Mouse (Mus musculus): Measurements from ENCODE around the gene Zcchc3. TPM values are rescaled to one million over a fixed set of nuclear protein-coding genes. Genes with fewer than 3 reads are reported as not detected.

Gene Zcchc3
- polyA plus RNA-seq, 1 experiment from 2014 or later, result 14.8 TPM

- H3K36me3 ChIP-seq (ENCODE audit: control insufficient read depth, insufficient read depth, low read length), result no peaks in the 10 kb centered on the region
- 85% methylated on average over 8 of the region's 8 CpGs for WGBS
- DNase-seq (ENCODE audit: low spot score) (no peak), ATAC-seq (ENCODE audit: low FRiP score, low TSS enrichment) (no peak)
- no peak overlapping the region for H3K4me2 ChIP-seq (replicated peaks; ENCODE audit: low read depth)
- H3K9me3 ChIP-seq (ENCODE audit: control insufficient read depth, low read length), result no peaks in the 10 kb centered on the region
- no peaks in the 10 kb centered on the region for H3K4me1 ChIP-seq (replicated peaks; ENCODE audit: control insufficient read depth, insufficient read depth)
- no peaks in the 10 kb centered on the region for H3K27me3 ChIP-seq (ENCODE audit: control insufficient read depth, insufficient read depth, low read length)
- H3K4me3 ChIP-seq (ENCODE audit: low read depth, low read length), result no peak overlapping the region
- TF ChIP-seq EP300 (optimal IDR thresholded peaks at IDR 0.05) (no peak), CTCF (IDR thresholded peaks at IDR 0.05; ENCODE audit: low read depth) (no peak)
- H3K27ac ChIP-seq (replicated peaks), result no peak overlapping the region
- no peak overlapping the region for H3K9ac ChIP-seq (ENCODE audit: low read length)
Measured at GRCm38 (mm10) chr2:152443281-152443680, 28.5 kb upstream of the Zcchc3 start.

GRCm38 (mm10) chr2:152442322-152442721 is 27.5 kb upstream of the Zcchc3 start:
- H3K27ac ChIP-seq (replicated peaks), result no peak overlapping the region
- no peak for ATAC-seq (ENCODE audit: low FRiP score, low TSS enrichment)
- no peaks in the 10 kb centered on the region for H3K9me3 ChIP-seq (ENCODE audit: control insufficient read depth, low read length)
- TF ChIP-seq EP300 (optimal IDR thresholded peaks at IDR 0.05) (no peak), CTCF (IDR thresholded peaks at IDR 0.05; ENCODE audit: low read depth) (no peak)
- WGBS, result 86% methylated on average over 4 of the region's 4 CpGs
- no peaks in the 10 kb centered on the region for H3K4me1 ChIP-seq (replicated peaks; ENCODE audit: control insufficient read depth, insufficient read depth)
- H3K27me3 ChIP-seq (ENCODE audit: control insufficient read depth, insufficient read depth, low read length), result no peaks in the 10 kb centered on the region
- no peak for DNase-seq (ENCODE audit: low spot score)
- no peaks in the 10 kb centered on the region for H3K36me3 ChIP-seq (ENCODE audit: control insufficient read depth, insufficient read depth, low read length)
- H3K9ac ChIP-seq (ENCODE audit: low read length), result no peak overlapping the region
- H3K4me3 ChIP-seq (ENCODE audit: low read depth, low read length), result no peak overlapping the region
- H3K4me2 ChIP-seq (replicated peaks; ENCODE audit: low read depth), result no peak overlapping the region

GRCm38 (mm10) chr2:152439833-152440232 is 25.0 kb upstream of the Zcchc3 start:
- no peak for TF ChIP-seq EP300 (optimal IDR thresholded peaks at IDR 0.05)
- no peak for TF ChIP-seq CTCF (IDR thresholded peaks at IDR 0.05; ENCODE audit: low read depth)
- 73% methylated on average over 2 of the region's 2 CpGs for WGBS
- Histone ChIP-seq H3K36me3 (ENCODE audit: control insufficient read depth, insufficient read depth, low read length) (no peaks in the 10 kb centered on the region), H3K9me3 (ENCODE audit: control insufficient read depth, low read length) (no peaks in the 10 kb centered on the region), H3K4me2 (replicated peaks; ENCODE audit: low read depth) (no peak overlapping the region), H3K27me3 (ENCODE audit: control insufficient read depth, insufficient read depth, low read length) (no peaks in the 10 kb centered on the region), H3K9ac (ENCODE audit: low read length) (no peak overlapping the region), H3K4me3 (ENCODE audit: low read depth, low read length) (no peak overlapping the region), H3K27ac (replicated peaks) (no peak overlapping the region), H3K4me1 (replicated peaks; ENCODE audit: control insufficient read depth, insufficient read depth) (no peaks in the 10 kb centered on the region)
- DNase-seq (ENCODE audit: low spot score) (no peak), ATAC-seq (ENCODE audit: low FRiP score, low TSS enrichment) (no peak)

DNA sequence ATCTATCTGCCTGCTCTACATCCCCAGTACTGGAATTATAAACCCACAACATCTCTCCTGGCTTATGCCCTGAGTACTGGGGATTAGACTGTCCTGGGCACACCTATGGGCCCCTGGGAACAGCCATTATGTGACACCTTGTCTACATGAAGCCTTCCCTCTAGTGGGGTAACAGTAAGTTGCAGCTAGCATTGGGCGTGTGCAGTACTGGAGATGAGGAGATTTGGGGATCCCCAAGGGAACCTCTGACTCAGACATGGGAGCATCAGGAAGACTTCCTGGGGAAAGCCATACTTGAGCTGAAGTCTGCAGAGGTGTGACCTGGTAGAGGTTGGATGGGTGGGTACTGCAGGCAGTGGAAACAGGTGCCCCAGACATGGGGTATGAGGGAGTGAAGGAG is 24.1 kb upstream of the Zcchc3 start:
- peak; percentile 33; the same call in 1 of the 2 replicates for ATAC-seq (ENCODE audit: low FRiP score, low TSS enrichment)
- Histone ChIP-seq H3K27me3 (ENCODE audit: control insufficient read depth, insufficient read depth, low read length) (no peaks in the 10 kb centered on the region), H3K36me3 (ENCODE audit: control insufficient read depth, insufficient read depth, low read length) (no peaks in the 10 kb centered on the region), H3K27ac (replicated peaks) (no peak overlapping the region), H3K4me3 (ENCODE audit: low read depth, low read length) (no peak overlapping the region), H3K4me1 (replicated peaks; ENCODE audit: control insufficient read depth, insufficient read depth) (no peaks in the 10 kb centered on the region), H3K4me2 (replicated peaks; ENCODE audit: low read depth) (no peak overlapping the region), H3K9me3 (ENCODE audit: control insufficient read depth, low read length) (no peaks in the 10 kb centered on the region), H3K9ac (ENCODE audit: low read length) (no peak overlapping the region)
- no peak for DNase-seq (ENCODE audit: low spot score)
- WGBS, result 42% methylated on average over 1 of the region's 1 CpGs
- peak; percentile 64 for TF ChIP-seq CTCF (IDR thresholded peaks at IDR 0.05; ENCODE audit: low read depth)
- TF ChIP-seq EP300 (optimal IDR thresholded peaks at IDR 0.05), result no peak

DNA sequence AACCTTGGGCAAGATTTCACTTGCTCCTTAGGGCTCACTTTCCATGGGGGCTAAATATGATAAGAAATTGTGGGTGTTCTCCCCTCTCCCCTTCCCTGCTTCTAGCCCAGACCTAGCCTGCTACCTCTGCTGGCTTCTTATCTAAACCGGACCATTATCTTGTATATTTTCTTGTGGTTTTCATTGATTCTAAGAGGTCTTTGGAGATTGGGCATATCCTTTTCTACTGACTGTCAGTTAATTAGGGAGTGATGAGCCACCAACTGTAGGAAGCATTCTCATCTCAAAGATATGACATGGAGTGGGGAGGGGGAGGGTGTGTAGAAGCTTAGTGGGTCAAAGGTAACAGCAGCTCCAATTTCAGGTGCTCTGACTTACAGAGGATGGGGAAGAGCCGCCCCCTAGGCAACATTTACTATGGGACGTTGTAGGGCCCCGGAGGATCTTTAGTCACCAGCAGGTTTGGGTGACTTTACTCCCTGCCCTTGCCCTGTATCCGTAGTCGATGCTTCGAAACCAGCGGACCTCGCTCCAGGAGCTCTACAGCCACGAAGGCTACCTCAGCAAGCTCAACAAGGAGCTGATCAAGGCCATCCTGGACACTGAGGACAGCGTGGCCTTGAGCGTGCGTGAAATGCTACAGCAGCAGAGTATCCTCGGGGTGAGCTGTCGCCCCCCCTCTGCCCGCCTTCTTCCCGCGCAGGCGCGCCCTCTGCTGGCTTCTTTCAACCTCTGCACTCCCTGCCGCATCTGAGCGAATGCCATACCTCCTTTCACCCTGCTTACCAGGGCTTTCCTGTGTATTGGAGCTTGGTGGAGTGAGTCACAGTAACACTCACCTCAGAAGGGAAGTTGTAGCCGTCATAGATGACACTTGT is 22.4 kb upstream of the Zcchc3 start:
- ATAC-seq (ENCODE audit: low FRiP score, low TSS enrichment) (peak; percentile 85), DNase-seq (ENCODE audit: low spot score) (peak; percentile 85)
- no peaks in the 10 kb centered on the region for H3K4me1 ChIP-seq (replicated peaks; ENCODE audit: control insufficient read depth, insufficient read depth)
- no peaks in the 10 kb centered on the region for H3K36me3 ChIP-seq (ENCODE audit: control insufficient read depth, insufficient read depth, low read length)
- H3K27ac ChIP-seq (replicated peaks), result no peak overlapping the region
- no peak for TF ChIP-seq EP300 (optimal IDR thresholded peaks at IDR 0.05)
- peak; percentile 98 for TF ChIP-seq CTCF (IDR thresholded peaks at IDR 0.05; ENCODE audit: low read depth)
- no peak overlapping the region for H3K9ac ChIP-seq (ENCODE audit: low read length)
- 5% methylated on average over 23 of the region's 23 CpGs for WGBS
- H3K4me2 ChIP-seq (replicated peaks; ENCODE audit: low read depth), result peak overlapping the region; percentile 53
- no peaks in the 10 kb centered on the region for H3K27me3 ChIP-seq (ENCODE audit: control insufficient read depth, insufficient read depth, low read length)
- H3K4me3 ChIP-seq (ENCODE audit: low read depth, low read length), result 0 out of 2 replicates have a peak overlapping the region, but pooled peaks have one; percentile 12
- H3K9me3 ChIP-seq (ENCODE audit: control insufficient read depth, low read length), result no peaks in the 10 kb centered on the region

- no peak for TF ChIP-seq EP300 (optimal IDR thresholded peaks at IDR 0.05)
- TF ChIP-seq CTCF (IDR thresholded peaks at IDR 0.05; ENCODE audit: low read depth), result no peak
- Histone ChIP-seq H3K9ac (ENCODE audit: low read length) (no peak overlapping the region), H3K4me1 (replicated peaks; ENCODE audit: control insufficient read depth, insufficient read depth) (no peaks in the 10 kb centered on the region), H3K4me2 (replicated peaks; ENCODE audit: low read depth) (no peak overlapping the region), H3K27ac (replicated peaks) (no peak overlapping the region), H3K36me3 (ENCODE audit: control insufficient read depth, insufficient read depth, low read length) (no peaks in the 10 kb centered on the region), H3K9me3 (ENCODE audit: control insufficient read depth, low read length) (no peaks in the 10 kb centered on the region), H3K27me3 (ENCODE audit: control insufficient read depth, insufficient read depth, low read length) (no peaks in the 10 kb centered on the region), H3K4me3 (ENCODE audit: low read depth, low read length) (no peak overlapping the region)
- no peak for DNase-seq (ENCODE audit: low spot score)
- ATAC-seq (ENCODE audit: low FRiP score, low TSS enrichment), result no peak
- WGBS, result 74% methylated on average over 7 of the region's 7 CpGs
Measured at GRCm38 (mm10) chr2:152436405-152436901, 21.6 kb upstream of the Zcchc3 start.

Measured in stomach, postnatal 0 days (tissue).